Mouse (Mus musculus) CH12.LX (cell line): ENCODE measurements at regions not wholly inside any gene's neighbourhood (a gene's known extent, or its start where the extent isn't known, plus 50 kb on each side); places are given as distances from the start of the nearest gene placed in this dataset.

Experiments
- DNase-seq: peaks from one replicate; pipeline ENCODE4 v3.0.0-alpha.2; 2013; ENCODE audit errors: extremely low read depth
- H3K27ac ChIP-seq: 2 replicates; pipeline ENCODE4 v1.5.1; 2012; ENCODE audit warnings: low read depth, mild to moderate bottlenecking, control low read depth, moderate library complexity; ENCODE audit not compliant: insufficient read depth
- H3K27me3 ChIP-seq: replicated peaks from 2 replicates; pipeline ENCODE3; 2012; ENCODE audit warnings: inconsistent platforms
- H3K36me3 ChIP-seq, 2 experiments: replicated peaks in 1 of 2; 2 replicates each; pipeline versions ENCODE3 to v1.6.1; 2012; ENCODE audit warnings: inconsistent platforms in 1 of 2, low read length in 1 of 2, mild to moderate bottlenecking in 1 of 2, mixed read lengths in 1 of 2, moderate library complexity in 1 of 2; ENCODE audit not compliant: control insufficient read depth in 1 of 2, insufficient read depth in 1 of 2
- H3K4me1 ChIP-seq, 2 experiments: 2 replicates each; pipeline ENCODE4 v1.6.1; 2012; ENCODE audit warnings: inconsistent platforms in 1 of 2, moderate library complexity in 1 of 2; ENCODE audit not compliant: insufficient read depth in 2 of 2, control insufficient read depth in 1 of 2
- H3K4me2 ChIP-seq: 2 replicates; pipeline ENCODE4 v1.6.1; 2012; ENCODE audit warnings: low read depth, mild to moderate bottlenecking, control low read depth; ENCODE audit not compliant: poor library complexity, insufficient read depth, severe bottlenecking
- H3K4me3 ChIP-seq, 3 experiments: fragments of 150-350 bp in 1 of 3; sonication (generic) in 1 of 3; replicated peaks in 1 of 3; 2 replicates each; pipeline versions ENCODE3 to v1.5.1; 2011 to 2012; ENCODE audit warnings: low read depth in 2 of 3, low read length in 2 of 3, mild to moderate bottlenecking in 2 of 3, moderate library complexity in 2 of 3, control low read depth in 1 of 3, improper control_type of control experiment in 1 of 3, inconsistent platforms in 1 of 3, mixed read lengths in 1 of 3; ENCODE audit not compliant: poor library complexity in 1 of 3
- H3K79me2 ChIP-seq: replicated peaks from 2 replicates; pipeline ENCODE4 v1.6.1; 2012; ENCODE audit warnings: mild to moderate bottlenecking, moderate library complexity; ENCODE audit not compliant: control insufficient read depth, poor library complexity, insufficient read depth, severe bottlenecking; ENCODE audit errors: extremely low read depth
- H3K9ac ChIP-seq: 2 replicates; pipeline ENCODE4 v1.6.1; 2012; ENCODE audit warnings: low read depth, mild to moderate bottlenecking, control low read depth, moderate library complexity; ENCODE audit not compliant: insufficient read depth
- H3K9me3 ChIP-seq: replicated peaks from 2 replicates; pipeline ENCODE3; 2012; ENCODE audit warnings: low read length, inconsistent platforms, mixed read lengths
- BHLHE40 ChIP-seq: IDR thresholded peaks from 2 replicates; pipeline ENCODE4 v1.6.1; 2011; ENCODE audit warnings: mild to moderate bottlenecking, low read depth, low read length, improper control_type of control experiment
- CHD2 ChIP-seq: IDR thresholded peaks from 2 replicates; pipeline ENCODE4 v1.6.1; 2011; ENCODE audit warnings: low read length, improper control_type of control experiment
- E2F4 ChIP-seq: IDR thresholded peaks from 2 replicates; pipeline ENCODE4 v1.6.1; 2011; ENCODE audit warnings: low read depth, low read length, improper control_type of control experiment; ENCODE audit not compliant: insufficient replicate concordance
- EP300 ChIP-seq: IDR thresholded peaks from 2 replicates; pipeline ENCODE4 v1.6.1; 2011; ENCODE audit warnings: low read length, improper control_type of control experiment
- HCFC1 ChIP-seq: IDR thresholded peaks from 2 replicates; pipeline ENCODE4 v1.6.1; 2012; ENCODE audit warnings: low read depth, mild to moderate bottlenecking, inconsistent platforms, low read length, improper control_type of control experiment
- IRF4 ChIP-seq: IDR thresholded peaks from 2 replicates; pipeline ENCODE4 v1.6.1; 2014; ENCODE audit warnings: low read depth, mild to moderate bottlenecking, inconsistent platforms, low read length, improper control_type of control experiment
- JUN ChIP-seq: IDR thresholded peaks from 2 replicates; pipeline ENCODE4 v1.6.1; 2011; ENCODE audit warnings: low read depth, mild to moderate bottlenecking, low read length, improper control_type of control experiment, moderate library complexity; ENCODE audit not compliant: insufficient read depth
- MAFK ChIP-seq: IDR thresholded peaks from 2 replicates; pipeline ENCODE4 v1.6.1; 2011; ENCODE audit warnings: low read length, improper control_type of control experiment; ENCODE audit not compliant: insufficient replicate concordance
- MAX ChIP-seq: IDR thresholded peaks from 2 replicates; pipeline ENCODE4 v1.6.1; 2011; ENCODE audit warnings: low read length, improper control_type of control experiment
- MYC ChIP-seq: IDR thresholded peaks from 2 replicates; pipeline ENCODE4 v1.6.1; 2011; ENCODE audit warnings: low read depth, mild to moderate bottlenecking, improper control_type of control experiment, low read length
- NELFE ChIP-seq: IDR thresholded peaks from 2 replicates; pipeline ENCODE4 v1.6.1; 2011; ENCODE audit warnings: low read depth, low read length, improper control_type of control experiment
- NRF1 ChIP-seq: IDR thresholded peaks from 2 replicates; pipeline ENCODE4 v1.6.1; 2014; ENCODE audit warnings: low read depth, mild to moderate bottlenecking, inconsistent platforms, low read length, improper control_type of control experiment, moderate library complexity
- PAX5 ChIP-seq: IDR thresholded peaks from 2 replicates; pipeline ENCODE4 v1.6.1; 2012; ENCODE audit warnings: low read length, inconsistent platforms, mixed read lengths
- POLR2AphosphoS2 ChIP-seq: IDR thresholded peaks from 2 replicates; pipeline ENCODE4 v1.6.1; 2011; ENCODE audit warnings: low read depth, low read length, improper control_type of control experiment
- RAD21 ChIP-seq: IDR thresholded peaks from 2 replicates; pipeline ENCODE4 v1.6.1; 2011; ENCODE audit warnings: low read depth, mild to moderate bottlenecking, low read length, improper control_type of control experiment, moderate library complexity
- RCOR1 ChIP-seq: conservative IDR thresholded peaks from 2 replicates; pipeline ENCODE4 v1.6.1; 2012; ENCODE audit warnings: low read depth, mild to moderate bottlenecking, inconsistent platforms, low read length, improper control_type of control experiment
- SIN3A ChIP-seq: IDR thresholded peaks from 2 replicates; pipeline ENCODE4 v1.6.1; 2012; ENCODE audit warnings: low read length, improper control_type of control experiment, inconsistent platforms
- SMC3 ChIP-seq: IDR thresholded peaks from 2 replicates; pipeline ENCODE4 v1.6.1; 2011; ENCODE audit warnings: low read depth, low read length, improper control_type of control experiment
- USF2 ChIP-seq: conservative IDR thresholded peaks from 2 replicates; pipeline ENCODE4 v1.6.1; 2011; ENCODE audit warnings: low read depth, low read length, improper control_type of control experiment
- ZC3H11A ChIP-seq: IDR thresholded peaks from 2 replicates; pipeline ENCODE4 v1.6.1; 2012; ENCODE audit warnings: low read depth, mild to moderate bottlenecking, inconsistent platforms, low read length, improper control_type of control experiment
- ZMIZ1 ChIP-seq: IDR thresholded peaks from 2 replicates; pipeline ENCODE4 v1.6.1; 2012; ENCODE audit warnings: low read depth, mild to moderate bottlenecking, inconsistent platforms, low read length, improper control_type of control experiment
- dilution Hi-C: fragments of 300-500 bp; cut with MboI; formaldehyde crosslinking; loops from 2 replicates; pipeline ENCODE4 v1.14.3; 2020; ENCODE audit warnings: low sequenced_read_pairs; ENCODE audit not compliant: extremely low pct_unique_long_range_greater_than_20kb, extremely low pct_ligation_motif_present
- in situ Hi-C: fragments of 300-500 bp; cut with MboI; formaldehyde crosslinking; loops from 3 replicates; pipeline ENCODE4 v1.14.3; 2019; ENCODE audit warnings: low sequenced_read_pairs, low pct_ligation_motif_present, low pct_unique_long_range_greater_than_20kb, mixed read lengths

DNA sequence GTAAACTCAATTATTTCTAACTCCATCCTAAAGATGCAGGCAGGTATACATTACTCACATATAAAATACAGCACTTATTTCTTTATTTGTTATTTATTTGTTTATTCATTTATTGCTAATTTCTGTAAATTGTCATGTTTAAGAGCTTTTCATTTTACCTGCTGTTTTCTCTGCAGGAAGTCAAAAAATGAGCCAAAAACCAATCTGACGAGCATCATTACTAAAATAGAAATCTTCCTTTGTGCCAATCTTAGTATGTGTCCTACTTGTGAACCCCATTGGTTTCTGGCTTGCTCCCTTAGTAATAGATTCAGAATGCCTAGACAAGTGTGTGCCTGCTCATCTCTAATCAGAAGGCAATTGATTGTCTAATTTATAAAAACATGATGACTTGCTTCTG lies 495.1 kb upstream of the Manea start:
- Histone ChIP-seq H3K79me2 (no peaks in the 10 kb centered on the region), H3K4me1 (no peaks in the 10 kb centered on the region), H3K9me3 (no peaks in the 10 kb centered on the region), H3K27ac (no peak overlapping the region), H3K4me2 (no peak overlapping the region), H3K27me3 (no peaks in the 10 kb centered on the region), H3K9ac (no peak overlapping the region), H3K36me3 (no peaks in the 10 kb centered on the region), H3K4me3 (no peak overlapping the region)
- TF ChIP-seq POLR2AphosphoS2 (no peak), EP300 (no peak), RAD21 (no peak), MYC (no peak), CHD2 (no peak), NELFE (no peak)
- in situ Hi-C loops: no loop called here
- dilution Hi-C loops: no loop called here
- DNase-seq: no peak

DNA sequence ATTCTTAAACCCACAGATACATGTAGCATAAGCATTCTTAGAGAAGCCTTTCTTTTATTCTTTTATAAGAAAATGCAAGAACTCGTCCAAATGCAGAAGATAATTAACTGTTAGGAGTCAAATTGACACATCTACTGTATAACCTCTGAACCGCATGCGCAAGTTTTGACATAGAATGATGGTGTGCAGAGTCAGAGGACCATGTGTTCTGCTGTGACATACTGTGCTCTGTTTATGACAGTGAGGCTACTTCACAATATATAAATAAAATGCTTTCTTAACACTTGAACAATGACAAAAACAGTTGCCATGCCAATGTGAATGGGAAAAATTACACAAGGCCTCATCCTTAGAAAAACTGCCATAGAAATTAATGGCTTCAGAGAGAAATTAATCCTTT lies 454.1 kb upstream of the Manea start:
- DNase-seq: no peak
- Histone ChIP-seq H3K9ac (no peak overlapping the region), H3K9me3 (no peaks in the 10 kb centered on the region), H3K27me3 (no peaks in the 10 kb centered on the region), H3K27ac (no peak overlapping the region), H3K79me2 (no peaks in the 10 kb centered on the region), H3K4me2 (no peak overlapping the region), H3K4me3 (no peak overlapping the region), H3K36me3 (no peaks in the 10 kb centered on the region), H3K4me1 (no peaks in the 10 kb centered on the region)
- dilution Hi-C loops (no loop called here), in situ Hi-C loops (no loop called here)
- no peak for TF ChIP-seq IRF4
- TF ChIP-seq MAX: no peak
- TF ChIP-seq PAX5: no peak
- TF ChIP-seq HCFC1: no peak
- TF ChIP-seq SIN3A: no peak
- TF ChIP-seq JUN: no peak
- no peak for TF ChIP-seq RCOR1
- no peak for TF ChIP-seq NRF1
- no peak for TF ChIP-seq E2F4
- TF ChIP-seq USF2: no peak
- no peak for TF ChIP-seq BHLHE40
- TF ChIP-seq MAFK: no peak
- no peak for TF ChIP-seq ZMIZ1
- no peak for TF ChIP-seq NELFE
- no peak for TF ChIP-seq SMC3
- no peak for TF ChIP-seq ZC3H11A
